Mouse (Mus musculus) mature B cell (primary cell): ENCODE measurements around the gene Art3.

Experiments used
- in situ Hi-C: fragments of 300-500 bp; cut with MboI; formaldehyde crosslinking; loops from 2 replicates; pipeline ENCODE4 v1.14.3; 2019

Gene Art3

GRCm38 (mm10) chr5:92413271-92413981, 81.8 kb downstream of the Art3 start:
- in situ Hi-C loops: no loop called here

DNA sequence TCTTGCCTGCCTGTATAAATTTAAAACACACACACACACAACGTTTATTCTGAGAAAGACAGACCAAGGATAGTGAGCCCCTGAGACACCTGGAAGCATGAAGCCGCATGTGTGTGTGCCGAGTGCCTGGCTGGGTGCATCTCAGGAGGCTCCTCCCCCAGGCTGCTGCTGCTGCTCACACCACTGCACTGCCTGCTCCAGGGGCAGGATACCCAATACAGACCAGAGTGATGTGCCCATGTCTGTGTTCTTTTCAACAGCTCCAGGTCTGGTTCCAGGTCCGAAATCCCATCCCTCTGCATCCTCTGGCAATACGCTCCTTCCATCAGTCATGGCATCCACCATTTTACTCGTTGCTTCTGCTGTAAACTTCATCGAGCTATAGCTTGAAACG, 82.4 kb downstream of the Art3 start:
- in situ Hi-C loops: no loop called here

DNA sequence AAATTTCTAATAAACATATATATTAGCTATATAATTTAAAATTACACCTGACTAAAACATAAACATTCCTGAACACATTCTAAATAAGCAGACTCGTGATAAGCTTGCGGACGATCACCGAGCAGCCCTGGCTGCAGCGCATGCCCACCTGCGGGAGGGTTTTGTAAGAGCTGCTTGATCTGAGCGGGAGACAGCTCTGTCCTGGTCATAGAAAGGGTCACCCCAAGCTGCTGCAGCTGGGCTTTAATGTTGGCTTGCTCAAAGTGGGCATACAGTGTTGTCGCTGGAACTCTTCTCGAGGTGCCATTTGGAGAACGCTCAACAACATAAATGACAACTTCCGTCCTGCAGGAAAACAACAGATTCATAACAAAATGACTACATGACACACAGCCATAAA, 92.5 kb downstream of the Art3 start:
- in situ Hi-C loops: no loop called here

DNA sequence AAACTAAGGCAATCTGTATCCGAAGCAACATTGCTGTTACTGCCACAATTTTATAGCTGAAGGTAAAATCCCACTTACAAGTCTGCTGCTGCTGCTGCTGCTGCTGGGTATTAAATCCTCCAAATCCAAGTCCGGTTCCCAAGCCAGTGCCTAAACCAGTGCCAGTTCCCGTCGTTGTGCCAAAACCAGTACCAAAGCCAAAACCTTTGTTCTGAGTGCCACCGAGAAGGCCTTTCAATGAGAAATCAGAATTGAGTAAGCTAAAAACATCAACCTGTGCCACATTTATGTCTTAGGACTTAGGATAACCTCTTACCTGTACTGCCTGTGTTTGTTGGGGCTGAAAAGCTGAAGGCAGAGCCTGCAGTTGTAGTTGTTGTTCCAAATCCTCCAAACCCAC, 99.1 kb downstream of the Art3 start:
- in situ Hi-C loops: no loop called here

DNA sequence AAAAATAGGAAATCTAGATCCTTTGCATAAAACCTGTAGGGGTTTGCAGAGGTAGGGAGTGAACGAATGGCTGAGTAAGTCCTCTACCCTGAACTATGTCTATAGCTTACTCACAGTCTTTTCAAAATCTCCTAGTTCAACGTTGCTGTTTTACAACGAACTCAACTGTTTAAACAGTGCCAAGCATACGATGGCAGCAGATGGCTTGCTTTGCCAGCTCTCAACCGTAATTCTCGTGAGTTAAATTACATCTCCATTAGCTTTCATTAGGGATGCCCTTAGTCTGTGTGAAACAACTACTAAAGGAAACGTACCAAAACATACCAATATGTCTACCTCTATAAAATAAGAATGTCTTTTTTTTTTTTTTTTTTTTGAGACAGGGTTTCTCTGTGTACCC, 100.0 kb downstream of the Art3 start:
- in situ Hi-C loops: no loop called here

DNA sequence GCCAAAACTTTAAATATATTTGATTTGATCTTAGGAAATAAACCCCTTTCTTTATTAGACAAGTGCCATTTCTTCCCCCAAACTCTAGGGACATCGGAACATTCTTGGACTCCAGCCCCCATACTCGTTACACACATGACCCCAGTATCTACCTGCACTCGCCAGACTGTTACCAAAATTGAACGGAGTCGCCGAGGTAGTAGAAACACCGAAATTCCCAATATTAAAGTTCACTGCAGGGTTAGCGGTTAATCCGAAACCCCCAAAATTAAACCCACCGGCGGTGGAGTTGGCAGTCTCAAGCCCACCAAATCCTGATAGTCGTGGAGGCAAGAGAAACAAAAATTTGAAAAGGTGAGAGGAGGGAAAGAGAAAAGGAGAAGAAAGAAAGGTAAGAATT, 102.4 kb downstream of the Art3 start:
- in situ Hi-C loops: no loop called here

DNA sequence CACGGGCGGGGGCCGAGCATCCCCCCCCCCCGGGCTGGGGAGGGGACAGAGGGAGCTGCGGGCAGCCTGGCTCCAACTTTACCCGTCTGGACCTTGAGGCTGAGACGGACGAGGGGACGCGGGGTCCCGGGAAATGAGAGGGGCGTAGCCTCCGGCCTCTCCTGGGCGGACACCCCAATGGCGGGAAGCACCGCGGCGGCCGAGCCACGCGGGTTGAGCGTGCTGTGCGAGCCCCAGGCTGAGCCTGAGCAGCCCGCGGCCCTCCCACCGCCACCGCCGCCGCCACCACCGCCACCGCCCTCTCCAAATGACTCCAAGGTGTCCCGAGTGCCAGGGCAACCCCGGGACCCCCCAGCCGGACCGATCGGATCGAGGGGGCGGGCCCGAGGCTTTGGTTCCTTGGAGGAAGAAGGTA, 103.0 kb downstream of the Art3 start:
- in situ Hi-C loops: no loop called here

- in situ Hi-C loops: loop anchor here (5.0 kb wide), 1 partner anchor 72 kb away; the partner anchor contains the start of gene Scarb2
Measured at GRCm38 (mm10) chr5:92435025-92435584, 103.5 kb downstream of the Art3 start, which contains the start of gene Nup54. Gene Nup54 (minus strand): TSS chr5:92435219.

DNA sequence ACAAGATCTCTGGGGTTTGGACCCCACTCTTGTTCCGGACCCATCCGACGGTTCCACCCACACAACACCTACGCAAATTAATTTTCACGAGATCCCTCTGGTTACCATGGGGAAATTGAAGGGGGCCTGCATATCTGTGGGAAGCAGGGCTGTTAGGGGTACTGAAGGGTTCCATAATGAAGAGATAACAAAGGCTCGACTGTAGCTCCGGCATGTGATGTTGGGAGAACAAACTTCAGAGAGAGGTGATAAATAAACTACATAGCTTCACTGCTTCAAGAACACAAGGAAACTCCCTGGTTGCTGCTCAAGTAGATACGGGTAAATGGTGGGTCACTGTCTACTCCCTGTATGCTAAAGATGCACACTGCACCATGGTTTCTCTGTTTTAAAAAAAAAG, 106.9 kb downstream of the Art3 start:
- in situ Hi-C loops: loop anchor here (5.0 kb wide), 1 partner anchor 69 kb away; the partner anchor contains the start of gene Scarb2

- in situ Hi-C loops: no loop called here
Measured at GRCm38 (mm10) chr5:92441494-92441893, 109.9 kb downstream of the Art3 start.

- in situ Hi-C loops: no loop called here
Measured at GRCm38 (mm10) chr5:92442914-92443313, 111.3 kb downstream of the Art3 start.

DNA sequence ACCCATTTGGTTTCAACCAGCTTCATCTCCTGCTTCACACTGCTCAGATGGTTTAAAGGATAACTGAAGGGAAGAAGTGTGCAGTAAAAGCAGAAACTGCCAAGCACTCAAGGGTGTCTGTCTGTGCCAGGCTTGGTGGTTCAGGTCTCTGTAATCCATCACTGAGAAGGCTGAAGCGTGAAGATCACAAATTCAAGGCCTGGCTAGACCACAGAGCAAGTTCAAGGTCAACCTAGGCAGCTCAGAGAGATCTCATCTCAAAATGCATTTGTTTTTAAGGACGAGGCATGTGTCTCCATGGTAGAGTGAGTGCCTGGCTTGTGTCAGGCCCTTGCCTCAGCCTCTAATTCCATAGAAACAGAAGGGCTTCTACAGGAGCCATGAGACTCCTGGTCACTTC, 113.4 kb downstream of the Art3 start:
- in situ Hi-C loops: no loop called here

GRCm38 (mm10) chr5:92446736-92447135, 115.1 kb downstream of the Art3 start:
- in situ Hi-C loops: no loop called here

DNA sequence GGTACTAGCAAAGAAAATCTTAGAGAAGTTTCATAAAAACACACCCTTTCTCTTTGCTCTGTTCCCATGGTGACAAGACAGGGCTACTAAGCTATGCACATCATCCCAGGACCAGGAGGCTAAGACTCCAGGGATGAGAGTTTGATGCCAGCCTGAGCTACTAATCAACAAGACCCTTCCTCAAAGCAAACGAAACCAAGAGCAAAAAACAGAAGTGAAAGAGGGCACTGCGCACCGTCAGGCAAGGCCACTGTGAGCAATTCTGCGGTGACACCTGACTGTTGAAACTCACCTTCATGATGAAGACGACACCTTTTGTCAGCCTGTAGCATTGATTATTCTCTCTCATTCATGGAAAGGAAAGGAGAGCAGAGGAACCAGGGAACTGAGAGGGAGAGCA, 121.2 kb downstream of the Art3 start:
- in situ Hi-C loops: loop anchor here (25.0 kb wide), 1 partner anchor 209 kb away; no protein-coding TSS in a partner anchor

- in situ Hi-C loops: loop anchor here (25.0 kb wide), 1 partner anchor 205 kb away; no protein-coding TSS in a partner anchor
Measured at GRCm38 (mm10) chr5:92457410-92457809, 125.8 kb downstream of the Art3 start.

- in situ Hi-C loops: loop anchor here (25.0 kb wide), 1 partner anchor 204 kb away; no protein-coding TSS in a partner anchor
Measured at GRCm38 (mm10) chr5:92458726-92459125, 127.1 kb downstream of the Art3 start.

GRCm38 (mm10) chr5:92461321-92461720, 129.7 kb downstream of the Art3 start:
- in situ Hi-C loops: loop anchor here (25.0 kb wide), 1 partner anchor 201 kb away; no protein-coding TSS in a partner anchor
